Mouse (Mus musculus) brain, embryonic 14.5 days (tissue): Measurements from ENCODE around the gene Olfr56.

Experiments used
- CTCF ChIP-seq: fragments of 200-500 bp; IDR thresholded peaks from 2 replicates; pipeline ENCODE4 v1.5.1; 2012; ENCODE audit warnings: inconsistent platforms, mild to moderate bottlenecking, moderate library complexity, borderline replicate concordance; ENCODE audit not compliant: insufficient read depth, insufficient read length; ENCODE audit errors: extremely low read depth
- POLR2A ChIP-seq: fragments of 200-500 bp; IDR thresholded peaks from 2 replicates; pipeline ENCODE4 v1.6.1; 2012; ENCODE audit warnings: mild to moderate bottlenecking, inconsistent platforms, borderline replicate concordance; ENCODE audit not compliant: poor library complexity, insufficient read depth, insufficient read length, severe bottlenecking; ENCODE audit errors: extremely low read depth

DNA sequence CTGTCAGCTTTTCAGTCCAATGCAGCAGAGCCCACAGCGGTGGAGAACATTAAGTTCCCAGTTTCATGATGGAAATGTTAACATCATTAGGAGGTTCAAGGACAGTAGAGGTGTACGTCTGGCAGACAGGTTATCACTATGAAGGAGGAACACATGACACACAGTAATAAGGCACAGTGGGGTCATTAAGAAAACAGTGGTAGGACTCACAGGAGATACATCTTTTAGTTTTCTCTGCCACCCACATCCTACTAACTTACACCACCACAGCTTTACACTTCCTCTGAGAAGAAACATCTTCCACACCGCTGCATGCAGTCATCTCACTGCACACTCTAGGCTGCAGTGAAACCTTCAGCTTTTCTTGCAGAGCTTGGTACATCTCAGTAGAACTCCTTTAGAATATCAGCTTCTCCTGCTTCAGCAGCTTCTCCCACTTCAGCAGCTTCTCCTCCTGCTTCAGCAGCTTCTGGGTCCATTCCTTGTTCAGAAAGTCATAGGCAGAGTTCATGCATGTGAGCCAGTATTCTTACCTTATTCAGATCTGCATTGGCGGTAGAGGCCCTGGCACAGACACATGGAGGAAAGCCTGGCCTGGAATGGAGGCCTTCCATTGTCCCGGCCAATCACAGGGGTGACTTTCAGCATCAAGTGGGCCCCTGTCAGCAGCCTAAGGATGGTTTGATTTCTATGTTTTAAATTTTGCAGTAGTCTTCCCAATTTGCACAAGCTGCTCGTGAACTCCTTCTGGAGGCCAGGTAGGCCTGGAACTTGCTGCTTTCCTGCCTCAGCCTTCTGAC is 115.4 kb downstream of the Olfr56 start:
- TF ChIP-seq CTCF (no peak), POLR2A (no peak)
